Mouse (Mus musculus) heart, postnatal 0 days (tissue): Measurements from ENCODE around the gene Immp2l.

ENCODE experiments used
- CTCF ChIP-seq: IDR thresholded peaks from 2 replicates; pipeline ENCODE4 v1.5.1; 2016; ENCODE audit warnings: antibody characterized with exemption, control low read depth, low read depth
- EP300 ChIP-seq: IDR thresholded peaks from 2 replicates; pipeline ENCODE4 v1.6.1; 2016; ENCODE audit warnings: antibody characterized with exemption, low read depth

GRCm38 (mm10) chr12:40988311-40989065 lies 35.4 kb upstream of the Immp2l start:
- TF ChIP-seq CTCF (no peak), EP300 (no peak)
